ENCODE assay signal across 8 mouse cellular contexts in the genomic region with DNA sequence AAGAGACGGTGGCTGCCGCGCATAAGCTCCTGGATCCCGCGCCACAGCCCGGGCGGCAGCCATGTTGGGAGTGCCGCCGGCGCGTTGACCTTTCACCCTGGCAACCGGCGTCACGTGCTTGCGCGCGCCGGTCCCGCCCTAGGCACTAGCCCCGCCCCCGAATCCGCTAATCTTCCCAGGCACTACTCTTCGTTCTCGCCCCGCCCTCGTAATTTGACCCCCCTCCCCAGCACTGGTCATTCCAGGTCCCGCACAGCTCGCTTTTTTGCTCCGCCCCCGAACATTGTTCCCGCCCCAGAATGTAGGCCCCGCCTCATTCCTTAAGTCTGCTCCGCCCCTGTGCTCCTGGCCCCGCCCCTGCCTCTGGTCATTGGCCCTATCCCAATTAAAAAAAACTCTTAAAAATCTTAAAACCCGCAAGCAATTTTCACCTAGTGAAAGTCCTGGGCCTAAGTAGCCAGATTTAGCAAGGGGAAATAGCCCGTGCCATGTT. TPM values are rescaled to one million over a fixed set of nuclear protein-coding genes. Genes with fewer than 3 reads are reported as not detected.
DNase-seq lines count a peak whose midpoint lies in the region; ATAC-seq and TF ChIP-seq lines count a peak whose summit lies in the region.

Qsox2 (minus strand) TSS at position 236 of the 493 bp plus-strand sequence.

- no peaks in the 10 kb centered on the region for H3K27me3 ChIP-seq in embryonic facial prominence, embryonic 13.5 days
- no peaks in the 10 kb centered on the region for H3K27me3 ChIP-seq in kidney, adult 2 months (replicated peaks; ENCODE audit: control insufficient read depth, insufficient read depth, low read length)
- no peaks in the 10 kb centered on the region for H3K27me3 ChIP-seq in limb, embryonic 12.5 days
- H3K27me3 ChIP-seq in midbrain, embryonic 15.5 days (replicated peaks), result no peaks in the 10 kb centered on the region
- H3K27me3 ChIP-seq in spleen, adult 2 months (ENCODE audit: control insufficient read depth, insufficient read depth, low read length), result no peaks in the 10 kb centered on the region

- H3K27ac ChIP-seq in embryonic facial prominence, embryonic 13.5 days, result peak within 1 kb of the TSS; percentile 78
- H3K27ac ChIP-seq in kidney, adult 2 months (ENCODE audit: insufficient read depth, low read depth, low read length), result no peak within 1 kb of the TSS; the same call in 1 of the 2 replicates
- peak within 1 kb of the TSS; percentile 75 for H3K27ac ChIP-seq in limb, embryonic 12.5 days
- H3K27ac ChIP-seq in midbrain, embryonic 15.5 days, result peak within 1 kb of the TSS; percentile 86
- no peak within 1 kb of the TSS for H3K27ac ChIP-seq in spleen, adult 2 months (ENCODE audit: insufficient read depth, low read length)

- TF ChIP-seq CTCF in kidney, adult 2 months (conservative IDR thresholded peaks at IDR 0.05; ENCODE audit: insufficient read depth, insufficient read length, low read depth, low read length), result no peak
- no peak for TF ChIP-seq CTCF in spleen, adult 2 months (IDR thresholded peaks at IDR 0.05; ENCODE audit: extremely low read depth, insufficient read depth, insufficient read length, insufficient replicate concordance)

- peaks cover 13% of the 10 kb centered on the region for H3K4me1 ChIP-seq in embryonic facial prominence, embryonic 13.5 days
- H3K4me1 ChIP-seq in kidney, adult 2 months (ENCODE audit: control insufficient read depth, insufficient read depth, low read length), result peaks cover 5% of the 10 kb centered on the region; the same call in 1 of the 2 replicates
- peaks cover 31% of the 10 kb centered on the region for H3K4me1 ChIP-seq in limb, embryonic 12.5 days (replicated peaks)
- peaks cover 12% of the 10 kb centered on the region for H3K4me1 ChIP-seq in midbrain, embryonic 15.5 days
- peaks cover 3% of the 10 kb centered on the region; the same call in 1 of the 2 replicates for H3K4me1 ChIP-seq in spleen, adult 2 months (ENCODE audit: control insufficient read depth, insufficient read depth, insufficient read length)

- peak; percentile 92 for DNase-seq in 3134 (ENCODE audit: extremely low read depth, insufficient read length, low spot score)
- DNase-seq in adrenal gland, postnatal 36 days, result peak; percentile 94 to 97
- DNase-seq in heart, adult 18-20 months, result peak; percentile 93 to 96
- peak; percentile 97 for DNase-seq in kidney, adult 2 months
- peak; percentile 68 to 81 for DNase-seq in spleen, adult 2 months (ENCODE audit: low read depth in 1 of 2, low spot score in 2 of 2)

- H3K9me3 ChIP-seq in embryonic facial prominence, embryonic 13.5 days, result no peaks in the 10 kb centered on the region
- H3K9me3 ChIP-seq in limb, embryonic 12.5 days, result no peaks in the 10 kb centered on the region
- no peaks in the 10 kb centered on the region for H3K9me3 ChIP-seq in midbrain, embryonic 15.5 days

- peak within 1 kb of the TSS; percentile 90 for H3K4me3 ChIP-seq in embryonic facial prominence, embryonic 13.5 days
- peak within 1 kb of the TSS; percentile 98 for H3K4me3 ChIP-seq in kidney, adult 2 months (ENCODE audit: insufficient read depth, low read depth, low read length)
- peak within 1 kb of the TSS; percentile 89 for H3K4me3 ChIP-seq in limb, embryonic 12.5 days (replicated peaks)
- peak within 1 kb of the TSS; percentile 94 for H3K4me3 ChIP-seq in midbrain, embryonic 15.5 days
- H3K4me3 ChIP-seq in spleen, adult 2 months (ENCODE audit: extremely low read depth, insufficient read depth, insufficient read length), result peak within 1 kb of the TSS; percentile 81

- peak; percentile 84 for ATAC-seq in embryonic facial prominence, embryonic 13.5 days (ENCODE audit: insufficient number of reproducible peaks, insufficient read depth, low FRiP score, low TSS enrichment, low read depth)
- peak; percentile 85 for ATAC-seq in limb, embryonic 12.5 days (ENCODE audit: insufficient number of reproducible peaks, insufficient read depth, low FRiP score, low TSS enrichment, low read depth)
- ATAC-seq in midbrain, embryonic 15.5 days (replicated peaks), result peak; percentile 92

- H3K36me3 ChIP-seq in embryonic facial prominence, embryonic 13.5 days, result no peaks in the 10 kb centered on the region
- H3K36me3 ChIP-seq in kidney, adult 2 months (ENCODE audit: control insufficient read depth, insufficient read depth, low read length), result no peaks in the 10 kb centered on the region
- H3K36me3 ChIP-seq in limb, embryonic 12.5 days, result no peaks in the 10 kb centered on the region
- no peaks in the 10 kb centered on the region for H3K36me3 ChIP-seq in midbrain, embryonic 15.5 days (replicated peaks)
- no peaks in the 10 kb centered on the region for H3K36me3 ChIP-seq in spleen, adult 2 months (ENCODE audit: control insufficient read depth, insufficient read depth, low read length)

- peak within 1 kb of the TSS; percentile 77 for H3K4me2 ChIP-seq in embryonic facial prominence, embryonic 13.5 days
- peak within 1 kb of the TSS; percentile 88 for H3K4me2 ChIP-seq in limb, embryonic 12.5 days
- peak within 1 kb of the TSS; percentile 82 for H3K4me2 ChIP-seq in midbrain, embryonic 15.5 days

- WGBS in embryonic facial prominence, embryonic 13.5 days, result 2% methylated on average over 36 of the region's 36 CpGs
- under 1% methylated on average over 36 of the region's 36 CpGs for WGBS in kidney, adult 2 months
- 2% methylated on average over 26 of the region's 36 CpGs for WGBS in limb, embryonic 12.5 days
- WGBS in midbrain, embryonic 15.5 days, result 1% methylated on average over 36 of the region's 36 CpGs
- WGBS in spleen, adult 2 months, result under 1% methylated on average over 36 of the region's 36 CpGs

- no peak for TF ChIP-seq POLR2A in kidney, adult 2 months (IDR thresholded peaks at IDR 0.05; ENCODE audit: low read depth, low read length)
- no peak for TF ChIP-seq POLR2A in spleen, adult 2 months (IDR thresholded peaks at IDR 0.05; ENCODE audit: low read depth, low read length)

- H3K9ac ChIP-seq in embryonic facial prominence, embryonic 13.5 days, result peak within 1 kb of the TSS; percentile 88
- peak within 1 kb of the TSS; percentile 74 for H3K9ac ChIP-seq in limb, embryonic 12.5 days (replicated peaks)
- H3K9ac ChIP-seq in midbrain, embryonic 15.5 days, result peak within 1 kb of the TSS; percentile 94

RNA-seq across cellular contexts. Expression of gene Qsox2, which starts in this region (rescaled TPM):
- 10 to 100 TPM; 20.5 to 21.0 TPM for total RNA-seq in adrenal gland, postnatal 36 days (2021)
- polyA plus RNA-seq in embryonic facial prominence, embryonic 13.5 days (2015; fragmentation: Nextera tagmentation; extraction: Ambion mirVana), result 14.6 and 18.3 TPM in 2 replicates
- total RNA-seq in heart, adult 18-20 months (2021), result 10 to 100 TPM; 13.8 TPM
- polyA plus RNA-seq in kidney, adult 2 months (2012; rRNA removed), result 15.3 and 16.5 TPM in 2 replicates
- polyA plus RNA-seq in limb, embryonic 12.5 days (2016; fragmentation: Nextera tagmentation; extraction: Ambion mirVana), result 16.1 TPM in 2 replicates
- 16.8 and 18.1 TPM in 2 replicates for polyA plus RNA-seq in midbrain, embryonic 15.5 days (2015; fragmentation: Nextera tagmentation; extraction: Ambion mirVana)
- 7.0 and 9.8 TPM in 2 replicates for polyA plus RNA-seq in spleen, adult 2 months (2012; rRNA removed)

Comparison
In these comparisons a context has a peak if more than half of its experiments do, and no peak if none do; other contexts are left out.
1. H3K27ac ChIP-seq: peak in embryonic facial prominence, embryonic 13.5 days (single experiment), limb, embryonic 12.5 days (single experiment) and midbrain, embryonic 15.5 days (single experiment); none in kidney, adult 2 months (single experiment) and spleen, adult 2 months (single experiment).
2. Peak in every context shown above with its lines, with median percentiles within 50 percentile points of each other: DNase-seq, ATAC-seq, H3K4me2 ChIP-seq, H3K4me3 ChIP-seq and H3K9ac ChIP-seq.